Mouse (Mus musculus): ENCODE data around the gene Nmrk2.
A peak's percentile ranks its signal among the peaks of the same experiment; 100 is the strongest.

The Nmrk2 gene

DNA sequence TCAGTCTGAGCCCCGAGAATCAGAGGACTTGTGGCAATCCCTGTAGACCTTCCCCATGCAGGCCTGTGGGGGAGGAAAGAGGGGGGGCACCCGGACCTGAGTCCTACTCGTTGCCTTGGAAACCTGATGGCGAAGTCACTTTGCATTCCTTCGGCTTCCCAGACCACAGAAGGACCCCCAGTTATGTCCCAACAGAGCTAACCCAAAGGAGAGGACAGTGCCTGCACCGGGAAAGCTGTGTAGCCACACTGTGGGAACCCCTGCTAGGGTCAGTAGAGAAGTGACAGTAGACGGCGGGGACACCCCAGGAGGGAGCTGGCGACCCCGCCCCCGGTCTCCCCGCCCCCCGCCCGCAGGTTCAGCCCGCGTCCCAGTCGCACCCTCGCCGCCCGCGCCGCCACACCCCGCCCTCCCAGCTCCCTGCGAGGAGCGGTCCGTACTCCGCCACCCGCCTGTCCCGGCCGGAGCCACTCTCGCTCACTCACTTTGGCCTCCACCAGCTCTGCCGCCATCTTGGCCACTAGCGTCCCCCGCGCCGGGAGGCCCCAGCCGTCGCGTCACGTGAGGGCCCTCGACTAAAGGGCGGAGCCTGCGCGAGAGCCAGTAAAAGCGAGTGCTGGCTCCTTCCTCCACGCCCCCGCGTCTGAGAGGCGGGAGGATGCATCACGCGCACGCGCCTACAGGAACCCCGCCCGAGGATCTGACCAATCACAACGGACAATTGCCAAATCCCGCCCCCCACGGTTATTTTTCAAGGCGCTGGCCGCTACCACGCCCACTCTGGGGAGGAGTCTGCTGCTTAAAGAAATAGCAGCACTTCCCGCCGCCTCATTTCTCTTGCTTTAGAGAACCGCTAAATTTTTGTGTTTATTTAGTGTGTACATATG is 34.4 kb downstream of the Nmrk2 start, which contains the start of gene Pias4:
TSS of gene Pias4 (minus strand) at position 724 of the 887 bp plus-strand sequence.
- peak; percentile 99 for DNase-seq (ENCODE audit: low read depth, low spot score)

DNA sequence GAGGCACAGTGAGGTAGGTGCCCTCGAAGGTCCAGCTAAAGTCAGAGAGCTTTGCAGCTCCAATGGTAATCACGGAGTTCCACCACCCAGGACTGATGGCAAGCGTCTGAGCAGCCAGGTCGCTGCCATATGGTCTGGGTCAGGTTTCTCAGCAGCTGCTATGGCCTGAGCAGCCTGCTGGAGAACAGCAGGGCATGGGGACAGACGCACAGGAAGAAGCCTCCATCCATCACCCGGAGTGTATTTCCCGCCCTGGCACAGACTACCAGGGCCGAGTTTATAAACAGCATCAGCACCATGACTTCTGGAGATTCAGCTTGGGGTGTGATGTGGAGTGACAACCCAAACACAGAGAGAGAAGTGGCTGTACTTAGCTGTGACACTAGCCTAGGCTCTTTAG is 36.7 kb downstream of the Nmrk2 start:
- no peak for DNase-seq (ENCODE audit: low read depth, low spot score)

DNA sequence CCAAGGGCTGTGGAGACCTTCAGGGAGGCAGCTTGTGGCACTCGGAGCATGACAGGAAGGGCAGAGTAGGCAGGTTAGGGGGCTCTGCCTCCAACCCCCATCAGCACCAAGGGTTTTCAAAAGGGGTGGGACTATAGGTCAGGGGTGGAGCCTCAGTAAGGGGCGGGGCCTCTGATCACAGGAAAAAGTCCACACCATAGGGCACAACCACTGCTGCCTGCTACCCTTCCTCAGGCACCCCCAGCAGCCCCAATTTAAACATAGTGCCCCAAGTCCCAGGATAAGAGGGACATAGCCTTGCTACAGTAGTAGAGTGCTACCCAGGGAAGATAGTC is 39.6 kb downstream of the Nmrk2 start:
- no peak for DNase-seq (ENCODE audit: low read depth, low spot score)

GRCm38 (mm10) chr10:81161602-81162317 is 40.1 kb downstream of the Nmrk2 start:
- DNase-seq (ENCODE audit: low read depth, low spot score): no peak

DNA sequence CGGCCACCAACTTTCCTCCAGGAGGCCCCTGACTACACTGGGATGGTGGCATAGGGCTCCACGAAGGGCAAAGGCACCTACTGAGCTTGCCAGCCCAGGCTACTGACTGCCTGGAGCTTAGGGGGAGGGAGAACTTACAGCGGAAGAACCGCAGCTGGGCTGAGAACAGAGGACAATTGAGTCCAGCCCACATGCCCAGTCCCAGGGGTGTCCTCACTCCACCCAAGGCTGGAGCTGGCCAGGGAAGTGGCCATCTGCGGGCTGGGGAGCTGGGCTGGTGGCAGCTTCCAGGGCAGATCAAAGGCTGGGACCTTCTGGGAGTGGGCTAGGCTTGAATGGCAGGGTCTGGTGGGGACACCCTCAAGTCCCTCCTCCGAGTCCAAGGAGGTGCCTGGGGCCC is 47.1 kb downstream of the Nmrk2 start:
- no peak for DNase-seq (ENCODE audit: low read depth, low spot score)

GRCm38 (mm10) chr10:81154313-81154712 is 47.5 kb downstream of the Nmrk2 start:
- DNase-seq (ENCODE audit: low read depth, low spot score): no peak

- no peak for DNase-seq (ENCODE audit: low read depth, low spot score)
Observed at GRCm38 (mm10) chr10:81152609-81153008, 49.2 kb downstream of the Nmrk2 start.

- no peak for DNase-seq (ENCODE audit: low read depth, low spot score)
Observed at GRCm38 (mm10) chr10:81151261-81151660, 50.6 kb downstream of the Nmrk2 start.

Measured in c-Kit-negative CD71-positive TER-119-positive erythroid progenitor cells, embryonic 14.5 days (primary cell).